Comparison of ENCODE assay signal across 12 mouse cellular contexts in genomic region chr9:116338093-116338728, GRCm38 (mm10).
DNase-seq lines count a peak whose midpoint lies in the region; ATAC-seq and TF ChIP-seq lines count a peak whose summit lies in the region.
"Had no signal": no experiment of that assay in that cellular context is flagged by ENCODE, and none has a peak within 500 bp of the region (broad histone marks: within the 10 kb centered on the region; RNA-seq: fewer than 3 reads in every experiment).

No protein-coding gene starts in this region.

- no peaks in the 10 kb centered on the region for H3K9me3 ChIP-seq in kidney, postnatal 0 days (replicated peaks; ENCODE audit: low read length)
- H3K9me3 ChIP-seq in stomach, postnatal 0 days (ENCODE audit: control insufficient read depth, low read length) = no peaks in the 10 kb centered on the region
- no peaks in the 10 kb centered on the region for H3K9me3 ChIP-seq in intestine, embryonic 15.5 days
- H3K9me3 ChIP-seq: embryonic facial prominence, embryonic 13.5 days had no signal

- H3K27me3 ChIP-seq in kidney, postnatal 0 days (ENCODE audit: insufficient read depth, low read length) = no peaks in the 10 kb centered on the region
- no peaks in the 10 kb centered on the region for H3K27me3 ChIP-seq in spleen, adult 2 months (ENCODE audit: control insufficient read depth, insufficient read depth, low read length)
- no peaks in the 10 kb centered on the region for H3K27me3 ChIP-seq in stomach, postnatal 0 days (ENCODE audit: control insufficient read depth, insufficient read depth, low read length)
- no peaks in the 10 kb centered on the region for H3K27me3 ChIP-seq in intestine, embryonic 15.5 days (replicated peaks)
- H3K27me3 ChIP-seq: embryonic facial prominence, embryonic 13.5 days had no signal

- ATAC-seq in CD4-positive, CD25-positive, alpha-beta regulatory T cell, adult 4 months = peak; percentile 90
- ATAC-seq in kidney, postnatal 0 days (replicated peaks; ENCODE audit: low FRiP score, low read depth) = no peak
- ATAC-seq in stomach, postnatal 0 days (ENCODE audit: low FRiP score, low TSS enrichment) = no peak
- no peak for ATAC-seq in intestine, embryonic 15.5 days

- no peak overlapping the region for H3K4me2 ChIP-seq in kidney, postnatal 0 days (ENCODE audit: low read length)
- H3K4me2 ChIP-seq in stomach, postnatal 0 days (replicated peaks; ENCODE audit: low read depth) = no peak overlapping the region
- H3K4me2 ChIP-seq in intestine, embryonic 15.5 days (replicated peaks) = no peak overlapping the region
- H3K4me2 ChIP-seq: embryonic facial prominence, embryonic 13.5 days; lung, embryonic 14.5 days had no signal

- H3K9ac ChIP-seq in kidney, postnatal 0 days (ENCODE audit: low read depth, low read length) = no peak overlapping the region
- no peak overlapping the region for H3K9ac ChIP-seq in stomach, postnatal 0 days (ENCODE audit: low read length)
- H3K9ac ChIP-seq in intestine, embryonic 15.5 days = no peak overlapping the region
- H3K9ac ChIP-seq: embryonic facial prominence, embryonic 13.5 days; lung, embryonic 14.5 days had no signal

- no peak overlapping the region for H3K27ac ChIP-seq in kidney, postnatal 0 days
- peak overlapping the region; percentile 91 for H3K27ac ChIP-seq in spleen, adult 2 months (ENCODE audit: insufficient read depth, low read length)
- H3K27ac ChIP-seq in stomach, postnatal 0 days (replicated peaks) = no peak overlapping the region
- H3K27ac ChIP-seq in intestine, embryonic 15.5 days = no peak overlapping the region
- H3K27ac ChIP-seq: embryonic facial prominence, embryonic 13.5 days had no signal

- H3K4me3 ChIP-seq in kidney, postnatal 0 days (replicated peaks; ENCODE audit: low read depth, low read length) = no peak overlapping the region
- H3K4me3 ChIP-seq in spleen, adult 2 months (ENCODE audit: extremely low read depth, insufficient read depth, insufficient read length) = no peak overlapping the region
- H3K4me3 ChIP-seq in stomach, postnatal 0 days (ENCODE audit: low read depth, low read length) = no peak overlapping the region
- H3K4me3 ChIP-seq in intestine, embryonic 15.5 days (replicated peaks) = no peak overlapping the region
- H3K4me3 ChIP-seq: embryonic facial prominence, embryonic 13.5 days; myocyte had no signal

- peak; percentile 89 for DNase-seq in heart, adult 11 months
- no peak for DNase-seq in heart, postnatal 14 days
- DNase-seq in kidney, postnatal 0 days (ENCODE audit: low spot score) = peak; percentile 59
- peak; percentile 23 to 77 for DNase-seq in spleen, adult 2 months (ENCODE audit: low read depth in 1 of 2, low spot score in 2 of 2)
- DNase-seq in stomach, postnatal 0 days (ENCODE audit: low spot score) = no peak
- DNase-seq in urinary bladder, adult 2 months (ENCODE audit: low spot score) = no peak
- DNase-seq: gastrocnemius, postnatal 25 days; lung, embryonic 14.5 days had no signal

- H3K36me3 ChIP-seq in kidney, postnatal 0 days (ENCODE audit: insufficient read depth, low read length) = no peaks in the 10 kb centered on the region
- H3K36me3 ChIP-seq in spleen, adult 2 months (ENCODE audit: control insufficient read depth, insufficient read depth, low read length) = no peaks in the 10 kb centered on the region
- no peaks in the 10 kb centered on the region for H3K36me3 ChIP-seq in stomach, postnatal 0 days (ENCODE audit: control insufficient read depth, insufficient read depth, low read length)
- no peaks in the 10 kb centered on the region for H3K36me3 ChIP-seq in intestine, embryonic 15.5 days
- H3K36me3 ChIP-seq: embryonic facial prominence, embryonic 13.5 days had no signal

- intact Hi-C loops in heart, postnatal 14 days (cut with DNase I) = no loop called here

- TF ChIP-seq POLR2A in spleen, adult 2 months (IDR thresholded peaks at IDR 0.05; ENCODE audit: low read depth, low read length) = no peak

- 59% methylated on average over 5 of the region's 5 CpGs for WGBS in kidney, postnatal 0 days
- 8% methylated on average over 5 of the region's 5 CpGs for WGBS in spleen, adult 2 months
- 79% methylated on average over 5 of the region's 5 CpGs for WGBS in stomach, postnatal 0 days
- 82% methylated on average over 5 of the region's 5 CpGs for WGBS in intestine, embryonic 15.5 days

- TF ChIP-seq CTCF in kidney, postnatal 0 days (IDR thresholded peaks at IDR 0.05; ENCODE audit: low read depth) = no peak
- TF ChIP-seq CTCF in spleen, adult 2 months (IDR thresholded peaks at IDR 0.05; ENCODE audit: extremely low read depth, insufficient read depth, insufficient read length, insufficient replicate concordance) = no peak
- TF ChIP-seq CTCF in stomach, postnatal 0 days (IDR thresholded peaks at IDR 0.05; ENCODE audit: low read depth) = no peak

- no peak for TF ChIP-seq EP300 in stomach, postnatal 0 days (optimal IDR thresholded peaks at IDR 0.05)

- no peaks in the 10 kb centered on the region for H3K4me1 ChIP-seq in kidney, postnatal 0 days (replicated peaks; ENCODE audit: insufficient read depth, low read length)
- H3K4me1 ChIP-seq in spleen, adult 2 months (ENCODE audit: control insufficient read depth, insufficient read depth, insufficient read length) = peaks cover 19% of the 10 kb centered on the region; the same call in 1 of the 2 replicates
- H3K4me1 ChIP-seq in stomach, postnatal 0 days (replicated peaks; ENCODE audit: control insufficient read depth, insufficient read depth) = no peaks in the 10 kb centered on the region
- no peaks in the 10 kb centered on the region for H3K4me1 ChIP-seq in intestine, embryonic 15.5 days (replicated peaks)
- H3K4me1 ChIP-seq: embryonic facial prominence, embryonic 13.5 days had no signal

Comparison
In these comparisons a context has a peak if more than half of its experiments do, and no peak if none do; other contexts are left out.
1. DNase-seq: peak in heart, adult 11 months (single experiment), kidney, postnatal 0 days (single experiment) and spleen, adult 2 months (2 of 2); none in heart, postnatal 14 days (0 of 2), stomach, postnatal 0 days (single experiment) and urinary bladder, adult 2 months (single experiment).